Mouse (Mus musculus) CH12.LX (cell line): ENCODE data around the gene Gm20489. TPM values are rescaled to one million over a fixed set of nuclear protein-coding genes. Genes with fewer than 3 reads are reported as not detected.

Experiments used
- DNase-seq: peaks from one replicate; pipeline ENCODE4 v3.0.0-alpha.2; 2013; ENCODE audit errors: extremely low read depth
- H3K27ac ChIP-seq: 2 replicates; pipeline ENCODE4 v1.5.1; 2012; ENCODE audit warnings: low read depth, mild to moderate bottlenecking, control low read depth, moderate library complexity; ENCODE audit not compliant: insufficient read depth
- H3K27me3 ChIP-seq: replicated peaks from 2 replicates; pipeline ENCODE3; 2012; ENCODE audit warnings: inconsistent platforms
- H3K36me3 ChIP-seq, 2 experiments: replicated peaks in 1 of 2; 2 replicates each; pipeline versions ENCODE3 to v1.6.1; 2012; ENCODE audit warnings: inconsistent platforms in 1 of 2, low read length in 1 of 2, mild to moderate bottlenecking in 1 of 2, mixed read lengths in 1 of 2, moderate library complexity in 1 of 2; ENCODE audit not compliant: control insufficient read depth in 1 of 2, insufficient read depth in 1 of 2
- H3K4me1 ChIP-seq, 2 experiments: 2 replicates each; pipeline ENCODE4 v1.6.1; 2012; ENCODE audit warnings: inconsistent platforms in 1 of 2, moderate library complexity in 1 of 2; ENCODE audit not compliant: insufficient read depth in 2 of 2, control insufficient read depth in 1 of 2
- H3K4me2 ChIP-seq: 2 replicates; pipeline ENCODE4 v1.6.1; 2012; ENCODE audit warnings: low read depth, mild to moderate bottlenecking, control low read depth; ENCODE audit not compliant: poor library complexity, insufficient read depth, severe bottlenecking
- H3K4me3 ChIP-seq, 3 experiments: fragments of 150-350 bp in 1 of 3; sonication (generic) in 1 of 3; replicated peaks in 1 of 3; 2 replicates each; pipeline versions ENCODE3 to v1.5.1; 2011 to 2012; ENCODE audit warnings: low read depth in 2 of 3, low read length in 2 of 3, mild to moderate bottlenecking in 2 of 3, moderate library complexity in 2 of 3, control low read depth in 1 of 3, improper control_type of control experiment in 1 of 3, inconsistent platforms in 1 of 3, mixed read lengths in 1 of 3; ENCODE audit not compliant: poor library complexity in 1 of 3
- H3K79me2 ChIP-seq: replicated peaks from 2 replicates; pipeline ENCODE4 v1.6.1; 2012; ENCODE audit warnings: mild to moderate bottlenecking, moderate library complexity; ENCODE audit not compliant: control insufficient read depth, poor library complexity, insufficient read depth, severe bottlenecking; ENCODE audit errors: extremely low read depth
- H3K9ac ChIP-seq: 2 replicates; pipeline ENCODE4 v1.6.1; 2012; ENCODE audit warnings: low read depth, mild to moderate bottlenecking, control low read depth, moderate library complexity; ENCODE audit not compliant: insufficient read depth
- H3K9me3 ChIP-seq: replicated peaks from 2 replicates; pipeline ENCODE3; 2012; ENCODE audit warnings: low read length, inconsistent platforms, mixed read lengths
- BHLHE40 ChIP-seq: IDR thresholded peaks from 2 replicates; pipeline ENCODE4 v1.6.1; 2011; ENCODE audit warnings: mild to moderate bottlenecking, low read depth, low read length, improper control_type of control experiment
- E2F4 ChIP-seq: IDR thresholded peaks from 2 replicates; pipeline ENCODE4 v1.6.1; 2011; ENCODE audit warnings: low read depth, low read length, improper control_type of control experiment; ENCODE audit not compliant: insufficient replicate concordance
- ELF1 ChIP-seq: IDR thresholded peaks from 2 replicates; pipeline ENCODE4 v1.6.1; 2014; ENCODE audit warnings: low read depth, mild to moderate bottlenecking, inconsistent platforms, low read length, improper control_type of control experiment
- GABPA ChIP-seq: IDR thresholded peaks from 2 replicates; pipeline ENCODE4 v1.6.1; 2012; ENCODE audit warnings: low read depth, low read length, improper control_type of control experiment, inconsistent platforms; ENCODE audit not compliant: insufficient replicate concordance
- HCFC1 ChIP-seq: IDR thresholded peaks from 2 replicates; pipeline ENCODE4 v1.6.1; 2012; ENCODE audit warnings: low read depth, mild to moderate bottlenecking, inconsistent platforms, low read length, improper control_type of control experiment
- IRF4 ChIP-seq: IDR thresholded peaks from 2 replicates; pipeline ENCODE4 v1.6.1; 2014; ENCODE audit warnings: low read depth, mild to moderate bottlenecking, inconsistent platforms, low read length, improper control_type of control experiment
- KAT2A ChIP-seq: IDR thresholded peaks from 2 replicates; pipeline ENCODE4 v1.6.1; 2012; ENCODE audit warnings: low read length, improper control_type of control experiment, inconsistent platforms; ENCODE audit not compliant: insufficient replicate concordance
- MAFK ChIP-seq: IDR thresholded peaks from 2 replicates; pipeline ENCODE4 v1.6.1; 2011; ENCODE audit warnings: low read length, improper control_type of control experiment; ENCODE audit not compliant: insufficient replicate concordance
- MAZ ChIP-seq: IDR thresholded peaks from 2 replicates; pipeline ENCODE4 v1.6.1; 2012; ENCODE audit warnings: low read depth, mild to moderate bottlenecking, inconsistent platforms, low read length, improper control_type of control experiment, moderate library complexity
- MEF2A ChIP-seq: IDR thresholded peaks from 2 replicates; pipeline ENCODE4 v1.6.1; 2014; ENCODE audit warnings: low read depth, mild to moderate bottlenecking, inconsistent platforms, low read length, improper control_type of control experiment, borderline replicate concordance
- MXI1 ChIP-seq: IDR thresholded peaks from 2 replicates; pipeline ENCODE4 v1.6.1; 2011; ENCODE audit warnings: mild to moderate bottlenecking, low read depth, low read length, improper control_type of control experiment
- MYC ChIP-seq: IDR thresholded peaks from 2 replicates; pipeline ENCODE4 v1.6.1; 2011; ENCODE audit warnings: low read depth, mild to moderate bottlenecking, improper control_type of control experiment, low read length
- NELFE ChIP-seq: IDR thresholded peaks from 2 replicates; pipeline ENCODE4 v1.6.1; 2011; ENCODE audit warnings: low read depth, low read length, improper control_type of control experiment
- NRF1 ChIP-seq: IDR thresholded peaks from 2 replicates; pipeline ENCODE4 v1.6.1; 2014; ENCODE audit warnings: low read depth, mild to moderate bottlenecking, inconsistent platforms, low read length, improper control_type of control experiment, moderate library complexity
- POLR2A ChIP-seq: IDR thresholded peaks from 2 replicates; pipeline ENCODE4 v1.6.1; 2011; ENCODE audit warnings: low read depth, mild to moderate bottlenecking, improper control_type of control experiment, low read length
- POLR2AphosphoS2 ChIP-seq: IDR thresholded peaks from 2 replicates; pipeline ENCODE4 v1.6.1; 2011; ENCODE audit warnings: low read depth, low read length, improper control_type of control experiment
- SIN3A ChIP-seq: IDR thresholded peaks from 2 replicates; pipeline ENCODE4 v1.6.1; 2012; ENCODE audit warnings: low read length, improper control_type of control experiment, inconsistent platforms
- TBP ChIP-seq: conservative IDR thresholded peaks from 2 replicates; pipeline ENCODE4 v1.6.1; 2011; ENCODE audit warnings: low read depth, low read length, improper control_type of control experiment
- TCF12 ChIP-seq: IDR thresholded peaks from 2 replicates; pipeline ENCODE4 v1.6.1; 2014; ENCODE audit warnings: low read depth, mild to moderate bottlenecking, inconsistent platforms, low read length, improper control_type of control experiment
- USF1 ChIP-seq: IDR thresholded peaks from 2 replicates; pipeline ENCODE4 v1.6.1; 2014; ENCODE audit warnings: low read depth, mild to moderate bottlenecking, inconsistent platforms, low read length, improper control_type of control experiment
- USF2 ChIP-seq: conservative IDR thresholded peaks from 2 replicates; pipeline ENCODE4 v1.6.1; 2011; ENCODE audit warnings: low read depth, low read length, improper control_type of control experiment
- ZKSCAN1 ChIP-seq: IDR thresholded peaks from 2 replicates; pipeline ENCODE4 v1.6.1; 2012; ENCODE audit warnings: low read depth, inconsistent platforms, low read length, improper control_type of control experiment, borderline replicate concordance
- ZNF384 ChIP-seq: IDR thresholded peaks from 2 replicates; pipeline ENCODE4 v1.6.1; 2012; ENCODE audit warnings: low read depth, low read length, improper control_type of control experiment, inconsistent platforms
- dilution Hi-C: fragments of 300-500 bp; cut with MboI; formaldehyde crosslinking; loops from 2 replicates; pipeline ENCODE4 v1.14.3; 2020; ENCODE audit warnings: low sequenced_read_pairs; ENCODE audit not compliant: extremely low pct_unique_long_range_greater_than_20kb, extremely low pct_ligation_motif_present
- in situ Hi-C: fragments of 300-500 bp; cut with MboI; formaldehyde crosslinking; loops from 3 replicates; pipeline ENCODE4 v1.14.3; 2019; ENCODE audit warnings: low sequenced_read_pairs, low pct_ligation_motif_present, low pct_unique_long_range_greater_than_20kb, mixed read lengths
- polyA plus RNA-seq: library from polyadenylated mRNA; unstranded; fragments of >175 nt; gene quantifications from 2 replicates; pipeline ENCODE4 v1.2.1, GENCODE M21; 2012; ENCODE audit warnings: low read depth; ENCODE audit not compliant: insufficient read length
- total RNA-seq, 2 experiments: library from RNA; depleted of rRNA; stranded (reverse); fragments of 300-350 nt in 1 of 2; fragments of >200 nt in 1 of 2; gene quantifications; 2 replicates each; pipeline ENCODE4 v1.2.3; 2012 to 2014

Gene Gm20489
- total and polyA plus RNA-seq, 3 experiments = 0.30 TPM; not detected in 2

DNA sequence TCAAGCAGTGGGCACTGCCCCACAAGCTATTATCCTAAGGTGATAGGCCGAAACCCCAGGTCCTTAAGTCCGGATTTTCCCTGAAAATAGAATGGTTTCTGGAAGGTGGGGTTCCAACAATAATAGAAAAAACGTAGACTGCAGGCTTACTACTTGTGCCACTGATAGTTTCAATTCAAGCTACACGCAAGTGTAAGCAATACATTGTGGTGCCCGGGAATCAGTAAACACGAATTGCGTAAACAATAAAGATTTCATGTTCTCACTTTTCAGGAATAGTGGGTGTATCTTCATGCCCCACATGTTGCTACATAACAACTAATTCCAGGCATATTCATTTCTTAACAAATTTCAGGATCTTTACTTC, 46.0 kb downstream of the Gm20489 start:
- dilution Hi-C loops (no loop called here), in situ Hi-C loops (no loop called here)
- peaks cover 0 to 3% of the 10 kb centered on the region in 2 experiments; a peak in 2 of 4 replicates for H3K4me1 ChIP-seq
- peak overlapping the region; percentile 56; the same call in 1 of the 2 replicates for H3K9ac ChIP-seq
- no peak for DNase-seq
- no peak overlapping the region for H3K27ac ChIP-seq
- peaks cover 0 to 5% of the 10 kb centered on the region in 2 experiments for H3K36me3 ChIP-seq
- no peaks in the 10 kb centered on the region for H3K9me3 ChIP-seq
- H3K79me2 ChIP-seq = peaks cover 12% of the 10 kb centered on the region; the same call in 1 of the 2 replicates
- TF ChIP-seq SIN3A (peak; percentile 62), USF1 (no peak)
- H3K27me3 ChIP-seq = no peaks in the 10 kb centered on the region
- peak overlapping the region; percentile 50; the same call in 1 of the 2 replicates for H3K4me2 ChIP-seq
- peak overlapping the region; percentile 35 to 38 (median 38) for H3K4me3 ChIP-seq

DNA sequence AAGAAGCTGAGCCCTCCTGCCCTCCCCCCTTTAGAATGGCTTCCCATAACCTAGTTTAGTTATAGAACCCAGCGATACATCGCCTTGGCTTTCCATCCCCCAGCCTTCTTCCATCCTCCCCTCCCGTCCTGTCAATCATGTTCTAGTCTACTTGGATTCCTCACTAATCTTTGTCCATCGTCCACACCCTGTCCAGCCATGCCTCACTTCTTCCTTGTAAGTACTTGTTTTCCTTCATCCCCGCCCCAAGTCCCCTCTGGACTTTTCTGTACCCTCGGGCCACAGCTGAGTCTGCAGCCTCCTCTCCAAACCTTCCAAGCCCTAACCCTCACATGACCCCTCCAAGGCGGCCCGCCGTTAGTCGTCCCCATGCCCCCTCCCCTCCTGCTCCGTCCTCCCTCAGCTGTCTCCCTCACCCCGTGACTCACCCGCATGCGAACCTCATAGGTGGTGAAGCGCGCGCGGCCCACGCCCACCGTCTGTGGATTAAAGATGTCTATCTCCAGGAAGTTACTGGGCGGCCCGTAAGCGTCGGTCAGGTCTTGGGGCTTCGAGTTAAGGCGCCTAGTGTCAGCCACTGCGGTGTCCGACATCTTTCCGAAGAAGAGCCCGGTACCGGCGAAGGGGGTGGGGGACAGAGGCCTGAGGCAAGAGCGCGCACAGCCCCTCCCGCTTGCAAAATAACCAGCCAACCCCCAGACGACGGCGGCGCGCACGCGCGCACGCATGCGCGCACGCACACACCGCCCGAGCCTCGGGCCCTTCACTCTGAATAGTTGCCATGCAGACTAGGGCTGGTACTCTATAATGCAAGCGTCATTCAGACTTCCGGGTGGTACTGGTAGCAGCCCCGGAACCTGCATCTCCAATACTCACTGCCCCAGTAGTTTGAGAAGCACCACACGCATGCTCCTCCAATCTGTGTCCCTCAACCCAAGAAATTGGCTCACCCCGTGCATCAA, 46.7 kb downstream of the Gm20489 start, which contains the start of gene Snx12:
Gene Snx12, minus strand, starts transcription at position 730 of the 962 bp plus-strand sequence.
- no peaks in the 10 kb centered on the region for H3K9me3 ChIP-seq
- H3K4me3 ChIP-seq = peak within 1 kb of the TSS; percentile 63 to 75 (median 66)
- in situ Hi-C loops (no loop called here), dilution Hi-C loops (no loop called here)
- peak; percentile 90 for DNase-seq
- H3K9ac ChIP-seq = peak within 1 kb of the TSS; percentile 72
- peaks cover 0 to 5% of the 10 kb centered on the region in 2 experiments for H3K36me3 ChIP-seq
- H3K4me1 ChIP-seq = peaks cover 0 to 3% of the 10 kb centered on the region in 2 experiments; a peak in 2 of 4 replicates
- H3K4me2 ChIP-seq = peak within 1 kb of the TSS; percentile 89
- TF ChIP-seq E2F4 (no peak; the same call in 1 of the 2 replicates), ZNF384 (no peak), NRF1 (peak; percentile 94), MYC (peak; percentile 76), BHLHE40 (peak; percentile 35; the same call in 1 of the 2 replicates), ELF1 (peak; percentile 89), TCF12 (peak; percentile 86), IRF4 (peak; percentile 79), MAZ (peak; percentile 88), MXI1 (peak; percentile 67), USF2 (no peak), SIN3A (peak; percentile 85; the same call in 1 of the 2 replicates), GABPA (no peak), MAFK (no peak), MEF2A (peak; percentile 60; the same call in 1 of the 2 replicates), POLR2AphosphoS2 (peak; percentile 60; the same call in 1 of the 2 replicates), ZKSCAN1 (peak; percentile 86; the same call in 1 of the 2 replicates), POLR2A (peak; percentile 70), KAT2A (peak; percentile 81; the same call in 1 of the 2 replicates), NELFE (peak; percentile 86), TBP (peak; percentile 90), USF1 (no peak), HCFC1 (peak; percentile 96)
- peak within 1 kb of the TSS; percentile 12 for H3K27ac ChIP-seq
- no peaks in the 10 kb centered on the region for H3K27me3 ChIP-seq
- peaks cover 12% of the 10 kb centered on the region; the same call in 1 of the 2 replicates for H3K79me2 ChIP-seq
